Mouse (Mus musculus) stomach, postnatal 0 days (tissue): ENCODE measurements at regions not wholly inside any gene's neighbourhood (a gene's known extent, or its start where the extent isn't known, plus 50 kb on each side); places are given as distances from the start of the nearest gene placed in this dataset.

Experiments used
- ATAC-seq: fragments of 200-750 bp; cut with Nextera tagmentation; 2 replicates; pipeline ENCODE4 v1.8.0; 2017; ENCODE audit not compliant: low FRiP score, low TSS enrichment
- DNase-seq: peaks from one replicate; pipeline ENCODE4 v3.0.0-alpha.2; 2016; ENCODE audit warnings: low spot score
- H3K27ac ChIP-seq: fragments of 300-500 bp; sonication (generic); replicated peaks from 2 replicates; pipeline ENCODE4 v1.5.1; 2014; ENCODE audit warnings: mild to moderate bottlenecking, control low read depth
- H3K27me3 ChIP-seq: fragments of 300-500 bp; sonication (generic); 2 replicates; pipeline ENCODE4 v1.6.1; 2014; ENCODE audit warnings: low read length; ENCODE audit not compliant: control insufficient read depth, insufficient read depth
- H3K36me3 ChIP-seq: fragments of 300-500 bp; sonication (generic); 2 replicates; pipeline ENCODE4 v1.6.1; 2014; ENCODE audit warnings: low read length, mixed read lengths; ENCODE audit not compliant: control insufficient read depth, insufficient read depth
- H3K4me1 ChIP-seq: fragments of 300-500 bp; sonication (generic); replicated peaks from 2 replicates; pipeline ENCODE4 v1.6.1; 2014; ENCODE audit warnings: antibody characterized with exemption; ENCODE audit not compliant: control insufficient read depth, insufficient read depth
- H3K4me2 ChIP-seq: fragments of 300-500 bp; sonication (generic); replicated peaks from 2 replicates; pipeline ENCODE4 v1.6.1; 2014; ENCODE audit warnings: low read depth, mild to moderate bottlenecking, control low read depth, moderate library complexity
- H3K4me3 ChIP-seq: fragments of 300-500 bp; sonication (generic); 2 replicates; pipeline ENCODE4 v1.5.1; 2014; ENCODE audit warnings: low read depth, low read length, control low read depth
- H3K9ac ChIP-seq: fragments of 300-500 bp; sonication (generic); 2 replicates; pipeline ENCODE4 v1.6.1; 2014; ENCODE audit warnings: mild to moderate bottlenecking, low read length, control low read depth, mixed read lengths
- H3K9me3 ChIP-seq: fragments of 300-500 bp; sonication (generic); 2 replicates; pipeline ENCODE4 v1.6.1; 2016; ENCODE audit warnings: low read length; ENCODE audit not compliant: control insufficient read depth
- CTCF ChIP-seq: IDR thresholded peaks from 2 replicates; pipeline ENCODE4 v1.5.1; 2016; ENCODE audit warnings: antibody characterized with exemption, low read depth, mild to moderate bottlenecking, moderate library complexity
- EP300 ChIP-seq: optimal IDR thresholded peaks from 2 replicates; pipeline ENCODE3; 2016; ENCODE audit warnings: antibody characterized with exemption
- WGBS: fragments of 180-500 bp; shearing (Covaris S2); extraction: QIAGEN DNeasy Blood & Tissue Kit; methylation state at CpG from one replicate; pipeline ENCODE4 v1.1.7; 2014; 5-methylcytosine and 5-hydroxymethylcytosine counted together

- ATAC-seq, result no peak
- DNase-seq, result no peak
- Histone ChIP-seq H3K4me1 (no peaks in the 10 kb centered on the region), H3K27me3 (no peaks in the 10 kb centered on the region), H3K9ac (no peak overlapping the region), H3K27ac (no peak overlapping the region), H3K4me2 (no peak overlapping the region), H3K4me3 (no peak overlapping the region), H3K36me3 (no peaks in the 10 kb centered on the region), H3K9me3 (no peaks in the 10 kb centered on the region)
- no peak for TF ChIP-seq CTCF
- no peak for TF ChIP-seq EP300
Measured at GRCm38 (mm10) chr10:37995691-37996445, 825.7 kb downstream of the Rfpl4b start.

GRCm38 (mm10) chr10:37988297-37989263, 833.0 kb downstream of the Rfpl4b start:
- no peak for DNase-seq
- Histone ChIP-seq H3K27me3 (no peaks in the 10 kb centered on the region), H3K9me3 (no peaks in the 10 kb centered on the region), H3K9ac (no peak overlapping the region), H3K4me2 (no peak overlapping the region), H3K36me3 (no peaks in the 10 kb centered on the region), H3K27ac (no peak overlapping the region), H3K4me1 (no peaks in the 10 kb centered on the region), H3K4me3 (no peak overlapping the region)
- no peak for TF ChIP-seq CTCF
- no peak for TF ChIP-seq EP300
- WGBS, result 50% methylated on average over 11 of the region's 11 CpGs
- no peak for ATAC-seq

DNA sequence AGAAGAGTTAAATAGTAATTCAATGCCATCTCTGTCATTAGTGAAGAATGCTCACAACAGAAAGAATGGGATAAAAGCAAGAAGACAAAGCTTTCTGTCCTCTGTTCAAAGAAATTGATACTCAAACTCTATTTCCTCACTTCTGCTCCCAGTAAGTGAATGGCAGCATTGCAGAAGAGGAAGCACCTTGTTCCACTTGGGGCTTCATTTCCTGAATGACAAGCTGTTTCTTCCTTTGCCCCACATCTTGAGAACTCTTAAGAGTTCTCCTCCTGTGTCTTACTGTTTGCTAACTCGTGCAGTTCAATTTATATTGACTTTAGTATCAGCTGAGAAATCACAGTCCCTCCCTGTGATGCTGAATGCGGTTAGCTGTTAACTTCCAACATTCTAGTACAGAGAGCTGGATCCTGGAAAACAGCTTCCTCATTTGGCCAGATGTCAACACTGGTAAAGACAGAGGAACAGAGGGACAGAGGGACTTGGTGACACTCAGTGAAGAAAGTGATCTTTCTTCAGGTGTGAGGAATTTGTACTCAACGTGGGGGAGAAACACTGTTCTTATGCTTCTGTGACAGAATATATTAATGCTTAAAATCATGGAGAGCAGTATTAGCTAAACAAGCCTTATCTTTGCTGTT, 840.3 kb upstream of the Marcks start:
- Histone ChIP-seq H3K4me2 (no peak overlapping the region), H3K4me3 (no peak overlapping the region), H3K9me3 (no peaks in the 10 kb centered on the region), H3K36me3 (no peaks in the 10 kb centered on the region), H3K9ac (no peak overlapping the region), H3K27ac (no peak overlapping the region), H3K4me1 (no peaks in the 10 kb centered on the region), H3K27me3 (no peaks in the 10 kb centered on the region)
- WGBS, result 46% methylated on average over 3 of the region's 3 CpGs
- TF ChIP-seq CTCF (no peak), EP300 (no peak)
- DNase-seq (no peak), ATAC-seq (no peak)

GRCm38 (mm10) chr10:37960051-37960450, 821.3 kb upstream of the Marcks start:
- H3K27me3 ChIP-seq, result no peaks in the 10 kb centered on the region
- no peak overlapping the region for H3K27ac ChIP-seq
- TF ChIP-seq CTCF (no peak), EP300 (no peak)
- H3K9ac ChIP-seq, result no peak overlapping the region
- no peak overlapping the region for H3K4me3 ChIP-seq
- no peak overlapping the region for H3K4me2 ChIP-seq
- no peak for DNase-seq
- no peaks in the 10 kb centered on the region for H3K4me1 ChIP-seq
- no peaks in the 10 kb centered on the region for H3K36me3 ChIP-seq
- ATAC-seq, result no peak
- no peaks in the 10 kb centered on the region for H3K9me3 ChIP-seq

- TF ChIP-seq CTCF, result no peak
- TF ChIP-seq EP300, result no peak
- no peak overlapping the region for H3K4me3 ChIP-seq
- ATAC-seq (no peak), DNase-seq (no peak)
- H3K36me3 ChIP-seq, result no peaks in the 10 kb centered on the region
- H3K4me1 ChIP-seq, result no peaks in the 10 kb centered on the region
- H3K27ac ChIP-seq, result no peak overlapping the region
- no peaks in the 10 kb centered on the region for H3K27me3 ChIP-seq
- H3K9me3 ChIP-seq, result no peaks in the 10 kb centered on the region
- H3K9ac ChIP-seq, result no peak overlapping the region
- H3K4me2 ChIP-seq, result no peak overlapping the region
- WGBS, result 71% methylated on average over 2 of the region's 2 CpGs
Measured at GRCm38 (mm10) chr10:37914780-37915179, 776.1 kb upstream of the Marcks start.
